Mouse (Mus musculus) kidney, adult 2 months (tissue): Measurements from ENCODE around the gene Micu1.

Experiments
- CTCF ChIP-seq: fragments of 200-500 bp; conservative IDR thresholded peaks from 2 replicates; pipeline ENCODE4 v1.5.1; 2011; ENCODE audit warnings: low read depth, mild to moderate bottlenecking, control low read depth, low read length, moderate library complexity, mixed read lengths; ENCODE audit not compliant: insufficient read depth, insufficient read length
- POLR2A ChIP-seq: fragments of 200-500 bp; IDR thresholded peaks from one replicate; pipeline ENCODE4 v1.6.1; 2011; ENCODE audit warnings: low read depth, low read length, control low read depth

- TF ChIP-seq POLR2A, result no peak
- no peak for TF ChIP-seq CTCF
Observed at GRCm38 (mm10) chr10:59756090-59756489, 53.8 kb downstream of the Micu1 start.
